Mouse (Mus musculus): ENCODE data around the gene Radil. TPM values are rescaled to one million over a fixed set of nuclear protein-coding genes. Genes with fewer than 3 reads are reported as not detected.

Gene Radil
- total and polyA plus RNA-seq, 3 experiments, result not detected

GRCm38 (mm10) chr5:142493307-142493706 is 57.6 kb downstream of the Radil start:
- no peak overlapping the region for H3K9ac ChIP-seq (ENCODE audit: insufficient read depth, low read depth)
- peaks cover 87% of the 10 kb centered on the region for H3K27me3 ChIP-seq (replicated peaks)
- no peak overlapping the region for H3K4me3 ChIP-seq (replicated peaks in 1 of 3; ENCODE audit: low read depth in 2 of 3, low read length in 2 of 3, poor library complexity in 1 of 3)
- no peaks in the 10 kb centered on the region for H3K4me1 ChIP-seq (ENCODE audit: control insufficient read depth in 1 of 2, insufficient read depth in 2 of 2)
- TF ChIP-seq MAZ (IDR thresholded peaks at IDR 0.05; ENCODE audit: low read depth, low read length) (no peak), CTCF (conservative IDR thresholded peaks at IDR 0.05 in 1 of 2, IDR thresholded peaks at IDR 0.05 in 1 of 2; ENCODE audit: low read depth in 2 of 2, low read length in 2 of 2) (no peak), ZKSCAN1 (IDR thresholded peaks at IDR 0.05; ENCODE audit: borderline replicate concordance, low read depth, low read length) (no peak), ELF1 (IDR thresholded peaks at IDR 0.05; ENCODE audit: low read depth, low read length) (no peak), HCFC1 (IDR thresholded peaks at IDR 0.05; ENCODE audit: low read depth, low read length) (no peak), IRF4 (IDR thresholded peaks at IDR 0.05; ENCODE audit: low read depth, low read length) (no peak), NELFE (IDR thresholded peaks at IDR 0.05; ENCODE audit: low read depth, low read length) (no peak), MEF2A (IDR thresholded peaks at IDR 0.05; ENCODE audit: borderline replicate concordance, low read depth, low read length) (no peak), GABPA (IDR thresholded peaks at IDR 0.05; ENCODE audit: insufficient replicate concordance, low read depth, low read length) (no peak)
- DNase-seq (ENCODE audit: extremely low read depth), result no peak
- no peaks in the 10 kb centered on the region for H3K79me2 ChIP-seq (replicated peaks; ENCODE audit: control insufficient read depth, extremely low read depth, insufficient read depth, poor library complexity, severe bottlenecking)
- no peak overlapping the region for H3K27ac ChIP-seq (ENCODE audit: insufficient read depth, low read depth)
- no peaks in the 10 kb centered on the region for H3K36me3 ChIP-seq (replicated peaks in 1 of 2; ENCODE audit: control insufficient read depth in 1 of 2, insufficient read depth in 1 of 2, low read length in 1 of 2)
- H3K4me2 ChIP-seq (ENCODE audit: insufficient read depth, low read depth, poor library complexity, severe bottlenecking), result no peak overlapping the region
- dilution Hi-C loops (cut with MboI; ENCODE audit: extremely low pct_ligation_motif_present, extremely low pct_unique_long_range_greater_than_20kb, low sequenced_read_pairs), result no loop called here
- in situ Hi-C loops (cut with MboI; ENCODE audit: low pct_ligation_motif_present, low pct_unique_long_range_greater_than_20kb, low sequenced_read_pairs), result no loop called here
- no peaks in the 10 kb centered on the region for H3K9me3 ChIP-seq (replicated peaks; ENCODE audit: low read length)

DNA sequence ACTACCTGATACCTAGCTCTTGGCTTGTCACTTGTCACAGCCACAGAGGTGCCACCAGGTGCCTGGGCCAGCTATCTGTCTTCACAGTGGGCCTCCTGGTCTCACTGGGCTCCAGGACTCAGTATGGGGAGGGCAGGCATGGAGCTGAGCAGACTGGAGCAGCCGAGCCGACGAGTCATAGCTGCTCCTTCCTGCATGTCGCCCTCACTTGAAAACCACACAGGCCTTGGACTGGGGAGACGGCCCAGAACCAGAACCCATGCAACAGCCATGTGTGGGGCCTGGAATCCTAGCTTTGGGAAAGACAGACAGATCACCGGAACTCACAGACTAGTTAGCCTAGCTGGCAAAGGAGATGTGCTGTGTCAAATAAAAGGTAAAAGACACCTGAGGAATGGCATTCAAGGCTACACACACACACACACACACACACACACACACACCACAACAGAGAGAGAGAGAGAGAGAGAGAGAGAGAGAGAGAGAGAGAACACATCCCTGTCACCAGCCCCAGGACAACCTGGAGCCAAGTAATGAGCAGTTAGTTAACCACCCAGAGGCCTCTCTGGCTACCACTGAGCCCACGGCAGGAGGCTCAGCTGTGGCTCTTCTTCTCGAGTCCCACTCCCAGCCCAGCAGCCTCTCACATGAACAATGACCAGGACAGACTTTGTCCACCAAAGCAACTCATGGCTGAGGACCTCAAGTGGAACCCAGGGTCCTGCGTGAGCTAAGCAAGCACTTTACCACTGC is 60.8 kb downstream of the Radil start:
- DNase-seq (ENCODE audit: extremely low read depth), result no peak
- Histone ChIP-seq H3K9ac (ENCODE audit: insufficient read depth, low read depth) (no peak overlapping the region), H3K4me1 (ENCODE audit: control insufficient read depth in 1 of 2, insufficient read depth in 2 of 2) (no peaks in the 10 kb centered on the region), H3K9me3 (replicated peaks; ENCODE audit: low read length) (no peaks in the 10 kb centered on the region), H3K36me3 (replicated peaks in 1 of 2; ENCODE audit: control insufficient read depth in 1 of 2, insufficient read depth in 1 of 2, low read length in 1 of 2) (no peaks in the 10 kb centered on the region), H3K4me2 (ENCODE audit: insufficient read depth, low read depth, poor library complexity, severe bottlenecking) (no peak overlapping the region), H3K27me3 (replicated peaks) (peaks cover 88% of the 10 kb centered on the region), H3K79me2 (replicated peaks; ENCODE audit: control insufficient read depth, extremely low read depth, insufficient read depth, poor library complexity, severe bottlenecking) (no peaks in the 10 kb centered on the region), H3K27ac (ENCODE audit: insufficient read depth, low read depth) (no peak overlapping the region), H3K4me3 (replicated peaks in 1 of 3; ENCODE audit: low read depth in 2 of 3, low read length in 2 of 3, poor library complexity in 1 of 3) (no peak overlapping the region)
- in situ Hi-C loops (cut with MboI; ENCODE audit: low pct_ligation_motif_present, low pct_unique_long_range_greater_than_20kb, low sequenced_read_pairs), result loop anchor here (10.0 kb wide), 1 partner anchor 135 kb away; the partner anchor contains the start of gene Wipi2
- dilution Hi-C loops (cut with MboI; ENCODE audit: extremely low pct_ligation_motif_present, extremely low pct_unique_long_range_greater_than_20kb, low sequenced_read_pairs), result no loop called here
- TF ChIP-seq TBP (conservative IDR thresholded peaks at IDR 0.05; ENCODE audit: low read depth, low read length) (peak; percentile 81), CTCF (conservative IDR thresholded peaks at IDR 0.05 in 1 of 2, IDR thresholded peaks at IDR 0.05 in 1 of 2; ENCODE audit: low read depth in 2 of 2, low read length in 2 of 2) (no peak)

- Histone ChIP-seq H3K9ac (ENCODE audit: insufficient read depth, low read depth) (no peak overlapping the region), H3K27ac (ENCODE audit: insufficient read depth, low read depth) (no peak overlapping the region), H3K79me2 (replicated peaks; ENCODE audit: control insufficient read depth, extremely low read depth, insufficient read depth, poor library complexity, severe bottlenecking) (no peaks in the 10 kb centered on the region), H3K9me3 (replicated peaks; ENCODE audit: low read length) (no peaks in the 10 kb centered on the region), H3K27me3 (replicated peaks) (peaks cover 65% of the 10 kb centered on the region), H3K36me3 (replicated peaks in 1 of 2; ENCODE audit: control insufficient read depth in 1 of 2, insufficient read depth in 1 of 2, low read length in 1 of 2) (no peaks in the 10 kb centered on the region), H3K4me2 (ENCODE audit: insufficient read depth, low read depth, poor library complexity, severe bottlenecking) (no peak overlapping the region), H3K4me1 (ENCODE audit: control insufficient read depth in 1 of 2, insufficient read depth in 2 of 2) (no peaks in the 10 kb centered on the region), H3K4me3 (replicated peaks in 1 of 3; ENCODE audit: low read depth in 2 of 3, low read length in 2 of 3, poor library complexity in 1 of 3) (no peak overlapping the region)
- dilution Hi-C loops (cut with MboI; ENCODE audit: extremely low pct_ligation_motif_present, extremely low pct_unique_long_range_greater_than_20kb, low sequenced_read_pairs) (no loop called here), in situ Hi-C loops (cut with MboI; ENCODE audit: low pct_ligation_motif_present, low pct_unique_long_range_greater_than_20kb, low sequenced_read_pairs) (loop anchor here (10.0 kb wide), 1 partner anchor 138 kb away; the partner anchor contains the start of gene Wipi2)
- no peak for TF ChIP-seq CHD2 (IDR thresholded peaks at IDR 0.05; ENCODE audit: low read length)
- no peak for TF ChIP-seq NRF1 (IDR thresholded peaks at IDR 0.05; ENCODE audit: low read depth, low read length)
- no peak for TF ChIP-seq NELFE (IDR thresholded peaks at IDR 0.05; ENCODE audit: low read depth, low read length)
- TF ChIP-seq TCF12 (IDR thresholded peaks at IDR 0.05; ENCODE audit: low read depth, low read length), result no peak
- TF ChIP-seq ETS1 (conservative IDR thresholded peaks at IDR 0.05; ENCODE audit: low read depth, low read length), result no peak
- no peak for TF ChIP-seq CTCF (conservative IDR thresholded peaks at IDR 0.05 in 1 of 2, IDR thresholded peaks at IDR 0.05 in 1 of 2; ENCODE audit: low read depth in 2 of 2, low read length in 2 of 2)
- TF ChIP-seq HCFC1 (IDR thresholded peaks at IDR 0.05; ENCODE audit: low read depth, low read length), result no peak
- no peak for TF ChIP-seq ZKSCAN1 (IDR thresholded peaks at IDR 0.05; ENCODE audit: borderline replicate concordance, low read depth, low read length)
- no peak for TF ChIP-seq BHLHE40 (IDR thresholded peaks at IDR 0.05; ENCODE audit: low read depth, low read length)
- no peak for TF ChIP-seq JUND (conservative IDR thresholded peaks at IDR 0.05; ENCODE audit: low read depth, low read length)
- no peak for TF ChIP-seq POLR2A (IDR thresholded peaks at IDR 0.05; ENCODE audit: low read depth, low read length)
- TF ChIP-seq ZMIZ1 (IDR thresholded peaks at IDR 0.05; ENCODE audit: low read depth, low read length), result no peak
- TF ChIP-seq KAT2A (IDR thresholded peaks at IDR 0.05; ENCODE audit: insufficient replicate concordance, low read length), result no peak
- TF ChIP-seq E2F4 (IDR thresholded peaks at IDR 0.05; ENCODE audit: insufficient replicate concordance, low read depth, low read length), result no peak
- TF ChIP-seq PAX5 (IDR thresholded peaks at IDR 0.05; ENCODE audit: low read length), result no peak
- TF ChIP-seq POLR2AphosphoS2 (IDR thresholded peaks at IDR 0.05; ENCODE audit: low read depth, low read length), result no peak
- no peak for TF ChIP-seq ELF1 (IDR thresholded peaks at IDR 0.05; ENCODE audit: low read depth, low read length)
- DNase-seq (ENCODE audit: extremely low read depth), result no peak
These were observed 64.2 kb downstream of the Radil start for GRCm38 (mm10) chr5:142486654-142487053.
